Mouse (Mus musculus) liver, embryonic 16.5 days (tissue): ENCODE measurements around the gene Bloc1s4. TPM values are rescaled to one million over a fixed set of nuclear protein-coding genes. Genes with fewer than 3 reads are reported as not detected.

ENCODE experiments used
- ATAC-seq: fragments of 200-750 bp; cut with Nextera tagmentation; 2 replicates; pipeline ENCODE4 v1.8.0; 2017; ENCODE audit warnings: low read depth, mild to moderate bottlenecking, moderate number of reproducible peaks, moderate library complexity
- H3K27ac ChIP-seq: fragments of 300-500 bp; sonication (generic); 2 replicates; pipeline ENCODE4 v1.5.1; 2014; ENCODE audit warnings: mild to moderate bottlenecking, low read length
- H3K27me3 ChIP-seq: fragments of 300-500 bp; sonication (generic); 2 replicates; pipeline ENCODE4 v1.6.1; 2014; ENCODE audit warnings: low read depth, low read length, mixed read lengths; ENCODE audit not compliant: control insufficient read depth, insufficient read depth
- H3K36me3 ChIP-seq: fragments of 300-500 bp; sonication (generic); 2 replicates; pipeline ENCODE4 v1.6.1; 2014; ENCODE audit warnings: mild to moderate bottlenecking; ENCODE audit not compliant: control insufficient read depth, insufficient read depth
- H3K4me1 ChIP-seq: fragments of 300-500 bp; sonication (generic); 2 replicates; pipeline ENCODE4 v1.6.1; 2014; ENCODE audit warnings: low read depth, low read length, mixed read lengths; ENCODE audit not compliant: control insufficient read depth
- H3K4me2 ChIP-seq: fragments of 300-500 bp; sonication (generic); 2 replicates; pipeline ENCODE4 v1.6.1; 2014; ENCODE audit warnings: low read depth, low read length, mixed read lengths
- H3K4me3 ChIP-seq: fragments of 300-500 bp; sonication (generic); 2 replicates; pipeline ENCODE4 v1.5.1; 2014; ENCODE audit warnings: low read depth, mild to moderate bottlenecking, low read length
- H3K9ac ChIP-seq: fragments of 300-500 bp; sonication (generic); 2 replicates; pipeline ENCODE4 v1.6.1; 2014; ENCODE audit warnings: low read depth, low read length
- H3K9me3 ChIP-seq: fragments of 300-500 bp; sonication (generic); replicated peaks from 2 replicates; pipeline ENCODE4 v1.6.1; 2016; ENCODE audit warnings: low read length; ENCODE audit not compliant: control insufficient read depth
- WGBS: fragments of 180-500 bp; shearing (Covaris S2); extraction: QIAGEN DNeasy Blood & Tissue Kit; methylation state at CpG from one replicate; pipeline ENCODE4 v1.1.7; 2014; ENCODE audit not compliant: insufficient replicate concordance; 5-methylcytosine and 5-hydroxymethylcytosine counted together
- polyA plus RNA-seq: library from polyadenylated mRNA; unstranded; fragments of >200 nt; fragmentation: Nextera tagmentation; extraction: Ambion mirVana; gene quantifications from 2 replicates; pipeline ENCODE4 v1.2.1, GENCODE M21; 2015

Bloc1s4 gene
- polyA plus RNA-seq, 1 experiment from 2014 or later, result 11.3 TPM

DNA sequence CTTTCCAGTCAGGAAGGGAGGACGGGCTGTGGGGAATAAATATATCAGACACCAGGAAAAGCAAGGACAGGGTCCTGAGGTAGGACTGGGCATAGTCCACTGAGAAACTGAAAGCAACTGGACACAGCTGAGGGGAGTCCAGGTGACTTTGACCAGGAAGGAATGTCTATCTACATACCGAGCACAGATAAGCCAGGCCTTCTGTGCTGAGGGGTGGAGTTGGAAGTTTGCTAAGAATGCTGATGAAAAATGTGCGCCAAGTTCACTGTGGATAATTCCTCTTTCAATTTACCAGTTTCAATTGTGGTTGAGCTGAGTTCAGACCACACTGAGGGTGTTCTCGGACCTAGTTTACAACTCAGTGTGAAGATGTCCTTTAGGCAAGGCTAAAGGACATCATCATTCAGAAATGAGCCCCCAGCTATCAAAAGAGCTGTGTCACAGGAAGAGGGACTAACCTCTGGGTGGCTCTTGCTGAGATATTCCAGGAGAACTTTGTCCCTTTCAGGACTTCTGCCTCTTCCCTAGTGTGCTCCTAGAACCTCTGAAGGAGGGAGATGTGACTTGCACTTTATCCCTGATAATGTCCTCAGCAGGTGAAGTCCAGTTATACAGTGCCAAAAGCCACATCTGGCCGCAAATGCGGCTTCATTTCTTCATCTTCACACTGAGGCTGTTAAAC, 47.4 kb downstream of the Bloc1s4 start:
- Histone ChIP-seq H3K27me3 (no peaks in the 10 kb centered on the region), H3K9ac (peak overlapping the region; percentile 8; the same call in 1 of the 2 replicates), H3K4me2 (peak overlapping the region; percentile 35), H3K4me3 (no peak overlapping the region), H3K9me3 (no peaks in the 10 kb centered on the region), H3K27ac (peak overlapping the region; percentile 46), H3K36me3 (no peaks in the 10 kb centered on the region), H3K4me1 (peaks cover 33% of the 10 kb centered on the region)
- ATAC-seq, result peak; percentile 52
- 47% methylated on average over 6 of the region's 6 CpGs for WGBS

DNA sequence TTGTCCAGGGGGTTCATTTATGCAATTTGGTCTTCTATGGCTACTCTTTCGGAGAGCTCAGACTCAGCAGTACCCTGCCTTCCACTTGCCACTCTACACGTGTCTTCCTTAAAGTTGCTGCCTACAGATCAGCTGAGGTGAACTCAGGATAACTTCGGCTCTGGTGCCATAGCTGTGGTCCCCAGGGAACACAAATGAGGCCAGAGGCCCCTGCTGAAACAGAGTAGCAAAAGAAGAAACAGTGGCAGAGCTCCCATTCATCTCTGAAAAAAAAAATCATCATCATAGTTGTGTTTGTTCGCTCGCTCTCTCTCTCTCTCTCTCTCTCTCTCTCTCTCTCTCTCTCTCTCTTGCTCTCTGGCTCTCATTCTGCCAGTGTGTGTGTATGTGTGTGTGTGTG, 49.8 kb downstream of the Bloc1s4 start:
- ATAC-seq, result no peak
- Histone ChIP-seq H3K27ac (no peak overlapping the region), H3K4me2 (no peak overlapping the region), H3K4me1 (peaks cover 39% of the 10 kb centered on the region), H3K27me3 (no peaks in the 10 kb centered on the region), H3K4me3 (no peak overlapping the region), H3K9ac (no peak overlapping the region), H3K9me3 (no peaks in the 10 kb centered on the region), H3K36me3 (no peaks in the 10 kb centered on the region)
- 55% methylated on average over 5 of the region's 5 CpGs for WGBS

DNA sequence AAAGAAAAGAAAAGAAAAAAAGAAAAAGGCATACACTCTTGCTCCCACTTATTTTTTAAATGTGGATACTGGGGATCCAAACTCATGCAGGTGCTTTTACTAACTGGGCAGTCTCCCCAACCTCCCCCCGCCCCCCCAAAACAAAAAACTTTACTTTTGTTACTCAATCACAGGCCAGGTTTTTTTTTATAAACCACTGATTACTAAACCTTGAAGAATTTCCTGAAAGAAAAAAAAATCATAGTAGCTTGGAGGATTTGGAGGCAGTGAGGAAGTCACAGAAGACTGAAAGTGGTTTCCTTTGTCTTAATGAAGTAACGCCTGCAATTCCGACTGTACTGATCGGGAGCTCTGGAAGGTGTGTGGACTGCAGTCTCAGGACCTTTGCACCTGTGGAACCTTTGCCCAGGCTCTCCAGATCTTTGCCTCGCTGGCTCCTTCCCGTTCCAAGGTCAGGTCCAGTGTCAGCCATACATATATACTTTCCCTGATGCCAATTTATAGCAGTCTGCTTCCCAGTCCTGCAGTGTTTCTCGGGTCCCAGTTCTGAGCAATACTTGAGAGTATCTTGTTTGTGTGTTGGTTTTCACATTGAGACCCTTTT, 50.3 kb downstream of the Bloc1s4 start:
- Histone ChIP-seq H3K4me1 (peaks cover 44% of the 10 kb centered on the region), H3K27me3 (no peaks in the 10 kb centered on the region), H3K4me2 (no peak overlapping the region), H3K27ac (no peak overlapping the region), H3K36me3 (0 out of 2 replicates have a peak, but pooled peaks cover 4% of the 10 kb centered on the region), H3K9me3 (no peaks in the 10 kb centered on the region), H3K4me3 (no peak overlapping the region), H3K9ac (peak overlapping the region; percentile 8; the same call in 1 of the 2 replicates)
- 41% methylated on average over 7 of the region's 7 CpGs for WGBS
- ATAC-seq, result no peak

Other genes starting within 250 kb of the Bloc1s4 start
- gene Tbc1d14, start 155.4 kb downstream of the Bloc1s4 start, polyA plus RNA-seq, result 8.1 and 9.3 TPM in 2 replicates
- 22.6 and 23.2 TPM in 2 replicates for gene D5Ertd579e, start 52.6 kb downstream of the Bloc1s4 start, polyA plus RNA-seq
- gene Mrfap1, start 48.1 kb upstream of the Bloc1s4 start, polyA plus RNA-seq, result 106 and 110 TPM in 2 replicates
- 17.4 and 21.7 TPM in 2 replicates for gene Man2b2, start 82.0 kb upstream of the Bloc1s4 start, polyA plus RNA-seq
- 0.02 TPM in 1 of 2 replicates, not detected in the other for gene Ppp2r2c, start 119.9 kb upstream of the Bloc1s4 start, polyA plus RNA-seq
- gene Wfs1, start 240.6 kb upstream of the Bloc1s4 start, polyA plus RNA-seq, result 1.6 and 2.0 TPM in 2 replicates